Mouse (Mus musculus) kidney, adult 2 months (tissue): ENCODE measurements at regions not wholly inside any gene's neighbourhood (a gene's known extent, or its start where the extent isn't known, plus 50 kb on each side); places are given as distances from the start of the nearest gene placed in this dataset.

Experiments used
- DNase-seq: peaks from one replicate; pipeline ENCODE4 v3.0.0; 2021
- H3K27ac ChIP-seq: fragments of 200-500 bp; 2 replicates; pipeline ENCODE4 v1.5.1; 2012; ENCODE audit warnings: low read depth, low read length, control low read depth, inconsistent platforms; ENCODE audit not compliant: insufficient read depth
- H3K27me3 ChIP-seq: fragments of 200-500 bp; replicated peaks from 2 replicates; pipeline ENCODE4 v1.6.1; 2012; ENCODE audit warnings: mild to moderate bottlenecking, moderate library complexity, low read length, inconsistent platforms; ENCODE audit not compliant: control insufficient read depth, insufficient read depth
- H3K36me3 ChIP-seq: fragments of 200-500 bp; 2 replicates; pipeline ENCODE4 v1.6.1; 2012; ENCODE audit warnings: mild to moderate bottlenecking, moderate library complexity, low read length, inconsistent platforms; ENCODE audit not compliant: control insufficient read depth, insufficient read depth
- H3K4me1 ChIP-seq: fragments of 200-500 bp; 2 replicates; pipeline ENCODE4 v1.6.1; 2011; ENCODE audit warnings: low read length; ENCODE audit not compliant: control insufficient read depth, insufficient read depth
- H3K4me3 ChIP-seq: fragments of 200-500 bp; 2 replicates; pipeline ENCODE4 v1.5.1; 2011; ENCODE audit warnings: mild to moderate bottlenecking, low read depth, low read length, control low read depth; ENCODE audit not compliant: insufficient read depth
- CTCF ChIP-seq: fragments of 200-500 bp; conservative IDR thresholded peaks from 2 replicates; pipeline ENCODE4 v1.5.1; 2011; ENCODE audit warnings: low read depth, mild to moderate bottlenecking, control low read depth, low read length, moderate library complexity, mixed read lengths; ENCODE audit not compliant: insufficient read depth, insufficient read length
- POLR2A ChIP-seq: fragments of 200-500 bp; IDR thresholded peaks from one replicate; pipeline ENCODE4 v1.6.1; 2011; ENCODE audit warnings: low read depth, low read length, control low read depth
- WGBS: fragments of 180-500 bp; shearing (Covaris S2); methylation state at CpG from one replicate; pipeline ENCODE4 v1.1.7; 2018; 5-methylcytosine and 5-hydroxymethylcytosine counted together

- no peaks in the 10 kb centered on the region for H3K4me1 ChIP-seq
- H3K36me3 ChIP-seq, result no peaks in the 10 kb centered on the region
- no peaks in the 10 kb centered on the region for H3K27me3 ChIP-seq
- H3K4me3 ChIP-seq, result no peak overlapping the region
- H3K27ac ChIP-seq, result no peak overlapping the region
- 84% methylated on average over 1 of the region's 1 CpGs for WGBS
- no peak for DNase-seq
- TF ChIP-seq CTCF, result no peak
- TF ChIP-seq POLR2A, result no peak
Observed at GRCm38 (mm10) chr3:38007626-38008025, 283.3 kb upstream of the Gm5148 start.

- TF ChIP-seq POLR2A, result no peak
- TF ChIP-seq CTCF, result no peak
- no peaks in the 10 kb centered on the region for H3K36me3 ChIP-seq
- no peak overlapping the region for H3K4me3 ChIP-seq
- no peak for DNase-seq
- 93% methylated on average over 10 of the region's 10 CpGs for WGBS
- no peak overlapping the region for H3K27ac ChIP-seq
- no peaks in the 10 kb centered on the region for H3K4me1 ChIP-seq
- H3K27me3 ChIP-seq, result no peaks in the 10 kb centered on the region
Observed at GRCm38 (mm10) chr3:38002275-38002674, 278.0 kb upstream of the Gm5148 start.

GRCm38 (mm10) chr3:37999779-38000178 lies 275.5 kb upstream of the Gm5148 start:
- no peak for DNase-seq
- no peak for TF ChIP-seq CTCF
- TF ChIP-seq POLR2A, result no peak
- Histone ChIP-seq H3K36me3 (no peaks in the 10 kb centered on the region), H3K4me1 (no peaks in the 10 kb centered on the region), H3K27me3 (no peaks in the 10 kb centered on the region; the same call in 1 of the 2 replicates), H3K27ac (no peak overlapping the region), H3K4me3 (no peak overlapping the region)
- 98% methylated on average over 1 of the region's 1 CpGs for WGBS

- H3K4me1 ChIP-seq, result no peaks in the 10 kb centered on the region
- TF ChIP-seq CTCF, result no peak
- no peaks in the 10 kb centered on the region for H3K36me3 ChIP-seq
- H3K27me3 ChIP-seq, result no peaks in the 10 kb centered on the region; the same call in 1 of the 2 replicates
- 89% methylated on average over 3 of the region's 3 CpGs for WGBS
- no peak for DNase-seq
- H3K4me3 ChIP-seq, result no peak overlapping the region
- no peak overlapping the region for H3K27ac ChIP-seq
Observed at GRCm38 (mm10) chr3:37997998-37998397, 273.7 kb upstream of the Gm5148 start.

GRCm38 (mm10) chr3:37989992-37990391 lies 265.7 kb upstream of the Gm5148 start:
- H3K36me3 ChIP-seq, result no peaks in the 10 kb centered on the region
- H3K4me1 ChIP-seq, result no peaks in the 10 kb centered on the region
- TF ChIP-seq POLR2A, result no peak
- TF ChIP-seq CTCF, result no peak
- no peak for DNase-seq
- no peak overlapping the region for H3K4me3 ChIP-seq
- 97% methylated on average over 6 of the region's 6 CpGs for WGBS
- no peaks in the 10 kb centered on the region for H3K27me3 ChIP-seq
- no peak overlapping the region for H3K27ac ChIP-seq

- DNase-seq, result no peak
- TF ChIP-seq POLR2A (no peak), CTCF (no peak)
- no peaks in the 10 kb centered on the region for H3K36me3 ChIP-seq
- no peak overlapping the region for H3K27ac ChIP-seq
- H3K4me3 ChIP-seq, result no peak overlapping the region
- no peaks in the 10 kb centered on the region for H3K4me1 ChIP-seq
- H3K27me3 ChIP-seq, result no peaks in the 10 kb centered on the region
- WGBS, result 50% methylated on average over 20 of the region's 20 CpGs
Observed at GRCm38 (mm10) chr3:37987775-37988505, 263.6 kb upstream of the Gm5148 start.

- Histone ChIP-seq H3K4me1 (no peaks in the 10 kb centered on the region), H3K36me3 (no peaks in the 10 kb centered on the region), H3K27ac (no peak overlapping the region), H3K4me3 (no peak overlapping the region), H3K27me3 (no peaks in the 10 kb centered on the region)
- TF ChIP-seq CTCF, result no peak
- no peak for TF ChIP-seq POLR2A
- DNase-seq, result no peak
- 81% methylated on average over 14 of the region's 14 CpGs for WGBS
Observed at GRCm38 (mm10) chr3:37987007-37987774, 262.9 kb upstream of the Gm5148 start.
